Mouse (Mus musculus) bone marrow, adult 2 months (tissue): ENCODE data around the gene Rhbdd1.

Source experiments
- CTCF ChIP-seq: fragments of 200-500 bp; IDR thresholded peaks from 2 replicates; pipeline ENCODE4 v1.5.1; 2011; ENCODE audit warnings: low read length, control low read depth; ENCODE audit not compliant: control insufficient read depth, insufficient read depth
- POLR2A ChIP-seq: fragments of 200-500 bp; IDR thresholded peaks from 2 replicates; pipeline ENCODE4 v1.6.1; 2011; ENCODE audit warnings: low read depth, mild to moderate bottlenecking, control low read depth, low read length, borderline replicate concordance; ENCODE audit not compliant: control insufficient read depth

DNA sequence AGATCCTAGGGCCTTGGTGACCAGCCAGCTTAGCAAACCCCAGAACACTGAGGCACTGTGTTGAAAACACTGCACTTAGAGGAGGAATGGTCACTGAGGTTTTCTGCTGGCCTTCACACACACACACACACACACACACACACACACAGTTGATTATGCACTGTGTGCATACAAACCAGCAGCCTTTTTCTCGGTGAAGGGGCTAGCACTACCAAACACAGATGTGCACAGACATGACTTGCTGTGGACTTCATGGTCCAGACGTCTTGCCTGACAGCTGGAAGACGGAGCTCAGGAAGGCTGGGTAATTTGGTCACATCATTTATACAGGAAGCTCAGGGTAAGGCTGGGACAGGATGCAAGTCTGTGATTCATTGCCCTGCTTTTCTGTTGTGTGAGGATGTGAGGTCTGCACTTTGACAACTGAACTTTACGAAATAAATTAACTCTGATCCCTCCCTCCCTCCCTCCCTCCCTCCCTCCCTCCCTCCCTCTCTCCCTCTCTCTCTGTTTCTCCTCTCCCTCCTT is 58.6 kb downstream of the Rhbdd1 start:
- no peak for TF ChIP-seq CTCF
- TF ChIP-seq POLR2A, result no peak
